Mouse (Mus musculus): ENCODE results near the gene Mobp.

DNA sequence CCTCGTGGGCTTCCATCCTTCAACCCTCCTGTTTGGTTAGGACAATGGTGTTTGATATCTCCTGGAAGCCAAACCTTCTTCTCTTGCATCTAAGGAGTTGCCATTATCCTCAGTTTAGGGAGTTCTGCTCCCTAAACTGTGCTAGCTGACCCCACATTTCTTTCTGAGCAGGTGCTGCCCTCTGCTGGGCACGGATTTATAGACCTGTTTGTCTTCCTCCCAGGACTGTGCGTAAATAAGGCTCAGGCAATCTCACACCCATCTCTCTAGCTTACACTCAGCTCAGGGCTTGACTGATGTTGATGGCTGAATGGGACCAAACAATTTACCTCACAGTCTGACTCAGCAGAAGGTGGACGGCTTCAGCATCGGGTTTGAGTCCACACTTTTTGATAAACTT lies 21.8 kb downstream of the Mobp start:
- TF ChIP-seq CTCF (IDR thresholded peaks at IDR 0.05; ENCODE audit: borderline replicate concordance, insufficient read depth, low read length) (no peak), POLR2A (IDR thresholded peaks at IDR 0.05; ENCODE audit: low read depth, low read length) (no peak)
